ENCODE assay signal across 18 mouse cellular contexts in the genomic region with DNA sequence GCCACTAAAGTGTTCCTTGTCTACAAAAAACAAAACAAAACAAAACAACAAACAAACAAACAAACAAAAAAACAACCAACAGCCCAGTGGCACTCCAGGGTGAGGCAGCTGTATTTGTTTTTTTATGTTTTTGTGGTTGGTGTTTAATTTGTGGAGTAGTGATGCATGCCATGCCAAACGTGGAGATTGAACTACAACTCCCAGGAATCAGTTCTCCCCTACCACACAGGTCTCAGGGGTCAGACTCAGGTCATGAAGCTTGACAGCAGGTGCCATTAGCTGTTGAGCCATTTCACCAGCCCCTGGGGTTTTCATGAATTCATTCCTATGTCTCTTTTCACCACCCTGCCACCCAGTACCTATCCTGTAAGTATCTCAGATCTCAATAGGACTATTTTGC. TPM values are rescaled to one million over a fixed set of nuclear protein-coding genes. Genes with fewer than 3 reads are reported as not detected.
"Had no signal": no experiment of that assay in that cellular context is flagged by ENCODE, and none has a peak within 500 bp of the region (broad histone marks: within the 10 kb centered on the region; RNA-seq: fewer than 3 reads in every experiment).

No protein-coding gene starts in this region.

- H3K27ac ChIP-seq: lung, embryonic 15.5 days; macrophage; midbrain, embryonic 13.5 days; midbrain, embryonic 15.5 days; neural tube, embryonic 12.5 days; stomach, embryonic 15.5 days; stomach, postnatal 0 days had no signal

- H3K4me3 ChIP-seq: lung, embryonic 15.5 days; megakaryocyte, embryonic 14.5 days; midbrain, embryonic 13.5 days; midbrain, embryonic 15.5 days; neural tube, embryonic 12.5 days; stomach, embryonic 15.5 days had no signal

- H3K9me3 ChIP-seq: lung, embryonic 15.5 days; megakaryocyte, embryonic 14.5 days; midbrain, embryonic 13.5 days; midbrain, embryonic 15.5 days; neural tube, embryonic 12.5 days; stomach, embryonic 15.5 days had no signal

- H3K9ac ChIP-seq: lung, embryonic 15.5 days; midbrain, embryonic 13.5 days; midbrain, embryonic 15.5 days; neural tube, embryonic 12.5 days; stomach, embryonic 15.5 days had no signal

- DNase-seq: lung, adult 2 months; lung, postnatal 14 days; lung, postnatal 36 days; thymus, adult 2 months; thymus, postnatal 25 days; thymus, postnatal 4 days had no signal

RNA-seq across cellular contexts. Expression of gene Zfp853, which starts 28.0 kb away (rescaled TPM):
- total RNA-seq: megakaryocyte progenitor cell, adult 5-6 weeks; monocyte, adult 5-6 weeks; neutrophil, adult 5-6 weeks had no signal

RNA-seq across cellular contexts. Expression of gene Spdye4a, which starts 38.7 kb away (rescaled TPM):
- total RNA-seq: megakaryocyte progenitor cell, adult 5-6 weeks; midbrain, postnatal 0 days; monocyte, adult 5-6 weeks; neutrophil, adult 5-6 weeks had no signal
